8 mouse cellular contexts compared by ENCODE assay signal in the genomic region with DNA sequence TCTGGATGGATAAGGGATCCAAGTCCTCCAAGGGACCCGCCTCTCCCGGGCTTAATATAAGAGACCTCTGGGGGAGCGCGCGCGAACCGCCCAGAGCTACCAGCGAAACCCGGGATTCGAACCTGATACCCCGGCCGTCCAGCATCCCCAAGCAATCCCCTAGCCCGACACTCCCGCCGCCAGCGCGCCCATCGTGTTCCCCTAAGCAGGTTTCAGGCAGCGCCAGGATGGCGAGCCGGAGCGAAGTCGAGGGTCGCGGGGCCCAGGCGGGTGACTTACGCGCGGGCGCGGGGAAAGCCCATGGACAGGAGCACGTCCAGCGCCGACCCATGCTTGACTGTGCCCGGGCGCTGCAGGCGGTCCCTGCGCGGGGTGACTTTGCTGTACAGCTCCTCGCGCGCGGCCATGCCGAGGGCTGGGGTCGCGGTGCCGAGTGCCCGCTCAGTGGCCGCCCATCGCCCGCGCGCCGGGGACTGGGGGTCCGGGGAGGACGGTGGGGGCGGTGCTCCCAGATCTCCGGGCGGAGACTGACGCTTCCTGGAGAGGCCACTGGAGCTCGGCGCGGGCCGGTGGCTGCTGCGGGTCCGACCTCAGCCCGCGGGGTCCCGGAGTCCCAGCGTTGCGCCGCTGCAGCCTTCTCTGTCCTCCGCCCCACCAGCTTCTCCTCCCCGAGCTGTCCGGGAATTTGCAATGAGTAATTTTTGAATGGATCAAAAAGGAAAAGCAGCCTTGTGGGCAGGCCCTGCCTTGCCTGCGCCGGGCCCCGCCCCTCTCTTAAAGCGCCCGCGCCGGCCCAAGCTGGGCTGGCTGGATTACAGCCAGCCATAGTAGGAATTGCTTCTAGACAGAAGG. TPM values are rescaled to one million over a fixed set of nuclear protein-coding genes. Genes with fewer than 3 reads are reported as not detected.
DNase-seq lines count a peak whose midpoint lies in the region; ATAC-seq and TF ChIP-seq lines count a peak whose summit lies in the region.

No protein-coding gene starts in this region.

- peak overlapping the region; percentile 94 for H3K27ac ChIP-seq in bone marrow macrophage, adult 2 months (ENCODE audit: insufficient read depth, low read depth, low read length)
- peak overlapping the region; percentile 81 for H3K27ac ChIP-seq in heart, embryonic 12.5 days (ENCODE audit: poor library complexity, severe bottlenecking)
- H3K27ac ChIP-seq in kidney, embryonic 16.5 days (ENCODE audit: low read length) = peak overlapping the region; percentile 81
- peak overlapping the region; percentile 79 for H3K27ac ChIP-seq in liver, embryonic 11.5 days (ENCODE audit: low read depth, low read length)

- no peaks in the 10 kb centered on the region for H3K79me3 ChIP-seq in C2C12 (ENCODE audit: low read depth)

- H3K9me3 ChIP-seq in erythroblast, embryonic 14.5 days (ENCODE audit: control insufficient read depth, low read length) = no peaks in the 10 kb centered on the region
- no peaks in the 10 kb centered on the region for H3K9me3 ChIP-seq in heart, embryonic 12.5 days (replicated peaks)
- H3K9me3 ChIP-seq in kidney, embryonic 16.5 days (ENCODE audit: low read length) = no peaks in the 10 kb centered on the region
- H3K9me3 ChIP-seq in liver, embryonic 11.5 days (ENCODE audit: control insufficient read depth, low read length) = no peaks in the 10 kb centered on the region

- no peaks in the 10 kb centered on the region for H3K27me3 ChIP-seq in C2C12 (ENCODE audit: control insufficient read depth, insufficient read depth, insufficient read length)
- peaks cover 44% of the 10 kb centered on the region for H3K27me3 ChIP-seq in erythroblast, embryonic 14.5 days (ENCODE audit: control insufficient read depth)
- no peaks in the 10 kb centered on the region for H3K27me3 ChIP-seq in heart, embryonic 12.5 days (replicated peaks)
- H3K27me3 ChIP-seq in kidney, embryonic 16.5 days (ENCODE audit: insufficient read depth, low read length) = 0 out of 2 replicates have a peak, but pooled peaks cover 9% of the 10 kb centered on the region
- no peaks in the 10 kb centered on the region; the same call in 1 of the 2 replicates for H3K27me3 ChIP-seq in liver, embryonic 11.5 days (replicated peaks; ENCODE audit: control insufficient read depth, insufficient read depth, low read length)
- H3K27me3 ChIP-seq in splenic B cell, adult 2 months (ENCODE audit: control insufficient read depth, insufficient read depth, low read length, poor library complexity, severe bottlenecking) = no peaks in the 10 kb centered on the region

- no peaks in the 10 kb centered on the region for H3K36me3 ChIP-seq in C2C12 (ENCODE audit: control insufficient read depth, insufficient read depth)
- H3K36me3 ChIP-seq in erythroblast, embryonic 14.5 days (ENCODE audit: control insufficient read depth) = no peaks in the 10 kb centered on the region
- no peaks in the 10 kb centered on the region for H3K36me3 ChIP-seq in heart, embryonic 12.5 days
- no peaks in the 10 kb centered on the region for H3K36me3 ChIP-seq in kidney, embryonic 16.5 days (ENCODE audit: insufficient read depth, low read length)
- no peaks in the 10 kb centered on the region for H3K36me3 ChIP-seq in liver, embryonic 11.5 days (ENCODE audit: control insufficient read depth, insufficient read depth, low read length)
- H3K36me3 ChIP-seq in splenic B cell, adult 2 months (ENCODE audit: control insufficient read depth, insufficient read depth, low read length, poor library complexity, severe bottlenecking) = no peaks in the 10 kb centered on the region

- no peak; the same call in 1 of the 2 replicates for TF ChIP-seq POLR2A in bone marrow macrophage, adult 2 months (IDR thresholded peaks at IDR 0.05; ENCODE audit: borderline replicate concordance, low read depth, low read length)

- peaks cover 55% of the 10 kb centered on the region for H3K4me1 ChIP-seq in bone marrow macrophage, adult 2 months (ENCODE audit: control insufficient read depth, insufficient read depth, low read length)
- H3K4me1 ChIP-seq in erythroblast, embryonic 14.5 days (ENCODE audit: control insufficient read depth) = peaks cover 23% of the 10 kb centered on the region
- peaks cover 25% of the 10 kb centered on the region for H3K4me1 ChIP-seq in heart, embryonic 12.5 days (replicated peaks)
- H3K4me1 ChIP-seq in kidney, embryonic 16.5 days (ENCODE audit: insufficient read depth, low read length) = peaks cover 28% of the 10 kb centered on the region
- peaks cover 28% of the 10 kb centered on the region for H3K4me1 ChIP-seq in liver, embryonic 11.5 days (replicated peaks; ENCODE audit: control insufficient read depth, insufficient read depth, low read length)

- under 1% methylated on average over 81 of the region's 82 CpGs for WGBS in heart, embryonic 12.5 days
- under 1% methylated on average over 73 of the region's 82 CpGs for WGBS in kidney, embryonic 16.5 days
- 1% methylated on average over 81 of the region's 82 CpGs for WGBS in liver, embryonic 11.5 days

- H3ac ChIP-seq in C2C12 (ENCODE audit: control insufficient read depth, insufficient read length, low read depth) = peak overlapping the region; percentile 98

- peak overlapping the region; percentile 90 for H3K4me2 ChIP-seq in heart, embryonic 12.5 days
- H3K4me2 ChIP-seq in kidney, embryonic 16.5 days (replicated peaks; ENCODE audit: low read depth, low read length) = peak overlapping the region; percentile 90
- peak overlapping the region; percentile 98 for H3K4me2 ChIP-seq in liver, embryonic 11.5 days

- no peak for TF ChIP-seq CTCF in C2C12 (IDR thresholded peaks at IDR 0.05; ENCODE audit: control insufficient read depth, insufficient read depth, insufficient read length)
- TF ChIP-seq CTCF in bone marrow macrophage, adult 2 months (IDR thresholded peaks at IDR 0.05; ENCODE audit: low read depth, low read length) = no peak

- H3K4me3 ChIP-seq in C2C12 (ENCODE audit: insufficient read depth, poor library complexity, severe bottlenecking) = peak overlapping the region; percentile 61
- peak overlapping the region; percentile 88 for H3K4me3 ChIP-seq in bone marrow macrophage, adult 2 months (ENCODE audit: insufficient read depth, low read length)
- peak overlapping the region; percentile 75 for H3K4me3 ChIP-seq in erythroblast, embryonic 14.5 days (replicated peaks)
- peak overlapping the region; percentile 82 for H3K4me3 ChIP-seq in heart, embryonic 12.5 days
- peak overlapping the region; percentile 66 for H3K4me3 ChIP-seq in kidney, embryonic 16.5 days (ENCODE audit: low read length)
- H3K4me3 ChIP-seq in liver, embryonic 11.5 days (ENCODE audit: low read depth, low read length) = peak overlapping the region; percentile 88

- peak overlapping the region; percentile 85 for H3K9ac ChIP-seq in heart, embryonic 12.5 days
- H3K9ac ChIP-seq in kidney, embryonic 16.5 days (replicated peaks; ENCODE audit: low read length) = peak overlapping the region; percentile 85
- H3K9ac ChIP-seq in liver, embryonic 11.5 days (ENCODE audit: low read depth, low read length) = peak overlapping the region; percentile 80

- peak; percentile 84 for DNase-seq in liver, embryonic 11.5 days (ENCODE audit: low spot score)
- peak; percentile 61 for DNase-seq in naive thymus-derived CD4-positive, alpha-beta T cell, adult 2 months (ENCODE audit: low read depth)
- DNase-seq in splenic B cell, adult 2 months (ENCODE audit: low read depth, low spot score) = peak; percentile 40

- ATAC-seq in heart, embryonic 12.5 days (ENCODE audit: insufficient number of reproducible peaks, low FRiP score) = peak; percentile 83
- peak; percentile 89 for ATAC-seq in kidney, embryonic 16.5 days (ENCODE audit: low FRiP score, low TSS enrichment)
- peak; percentile 84 for ATAC-seq in liver, embryonic 11.5 days (replicated peaks; ENCODE audit: low FRiP score)

- peaks cover 9% of the 10 kb centered on the region for H3K79me2 ChIP-seq in C2C12 (ENCODE audit: control insufficient read depth, insufficient read depth)

TF ChIP-seq in C2C12, 6 proteins besides CTCF, POLR2A, EP300 and RAD21:
- TF ChIP-seq CEBPB (IDR thresholded peaks at IDR 0.05; ENCODE audit: low read depth) = no peak
- TF ChIP-seq MAX (IDR thresholded peaks at IDR 0.05) = no peak
- TF ChIP-seq MYOG (IDR thresholded peaks at IDR 0.05; ENCODE audit: control insufficient read depth, extremely low read depth, insufficient read length) = no peak
- TF ChIP-seq USF1 (IDR thresholded peaks at IDR 0.05; ENCODE audit: low read depth) = no peak
- TF ChIP-seq FOSL1 (IDR thresholded peaks at IDR 0.05; ENCODE audit: insufficient read depth, low read length, poor library complexity, severe bottlenecking) = no peak
- TF ChIP-seq MYOD1 (IDR thresholded peaks at IDR 0.05; ENCODE audit: control insufficient read depth, insufficient read length, low read depth) = no peak

RNA-seq across cellular contexts. Expression of a gene that starts 4.3 kb away (rescaled TPM):
- 3.2 TPM for polyA plus RNA-seq in C2C12 (2012; fragmentation: generic; extraction: Trizol)
- polyA plus RNA-seq in bone marrow macrophage, adult 2 months (2012; ENCODE audit: insufficient read depth, insufficient read length, missing spikeins) = 17.9 and 19.7 TPM in 2 replicates
- polyA plus RNA-seq in erythroblast, embryonic 14.5 days (2012) = 0.07 and 0.12 TPM in 2 replicates
- polyA plus RNA-seq in heart, embryonic 12.5 days (2016; fragmentation: Nextera tagmentation; extraction: Ambion mirVana) = 13.3 and 13.8 TPM in 2 replicates
- 6.8 and 7.5 TPM in 2 replicates for polyA plus RNA-seq in kidney, embryonic 16.5 days (2015; fragmentation: Nextera tagmentation; extraction: Ambion mirVana)
- polyA plus RNA-seq in liver, embryonic 11.5 days (2014; fragmentation: Nextera tagmentation; extraction: Ambion mirVana) = 13.4 and 18.1 TPM in 2 replicates

Comparison
In these comparisons a context has a peak if more than half of its experiments do, and no peak if none do; other contexts are left out.
1. Peak in every context shown above with its lines: DNase-seq, ATAC-seq, H3K4me3 ChIP-seq and H3K27ac ChIP-seq.